Mouse (Mus musculus): ENCODE measurements at regions not wholly inside any gene's neighbourhood (a gene's known extent, or its start where the extent isn't known, plus 50 kb on each side); places are given as distances from the start of the nearest gene placed in this dataset.

DNA sequence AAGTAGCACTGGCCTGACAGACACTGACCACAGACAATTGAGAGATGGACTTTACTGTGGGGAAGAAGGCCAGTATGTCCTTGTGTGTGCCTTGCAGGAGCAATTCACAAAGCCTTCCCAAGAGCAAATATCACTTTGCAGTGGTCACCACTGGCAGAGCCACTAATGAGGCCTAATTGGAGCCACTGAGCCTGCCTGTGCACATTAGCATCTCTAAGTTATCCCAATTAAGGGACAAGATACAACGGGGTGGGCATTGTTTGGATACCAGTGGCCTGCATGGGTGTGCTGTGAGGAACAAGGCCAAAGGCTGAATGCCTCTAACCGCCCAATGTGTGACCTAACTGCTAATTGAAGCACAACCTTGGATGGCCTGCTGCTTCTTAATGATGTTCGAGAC is 433.4 kb upstream of the Ptbp2 start:
- H3K4me1 ChIP-seq (replicated peaks; ENCODE audit: control insufficient read depth, insufficient read depth, low read length) = no peaks in the 10 kb centered on the region
- H3K9me3 ChIP-seq (ENCODE audit: control insufficient read depth, low read length) = no peaks in the 10 kb centered on the region
- no peaks in the 10 kb centered on the region for H3K27me3 ChIP-seq (replicated peaks; ENCODE audit: control insufficient read depth, insufficient read depth, low read length)
- no peaks in the 10 kb centered on the region for H3K36me3 ChIP-seq (ENCODE audit: control insufficient read depth, insufficient read depth, low read length)
- no peak overlapping the region for H3K4me3 ChIP-seq (ENCODE audit: low read depth, low read length)
- 69% methylated on average over 3 of the region's 3 CpGs for WGBS
- no peak overlapping the region for H3K27ac ChIP-seq (ENCODE audit: low read depth)
- no peak overlapping the region for H3K9ac ChIP-seq (ENCODE audit: low read length)
- H3K4me2 ChIP-seq (ENCODE audit: low read length) = no peak overlapping the region
- no peak for ATAC-seq (replicated peaks; ENCODE audit: low FRiP score, low TSS enrichment, low read depth)
- no peak for DNase-seq (ENCODE audit: low spot score)

DNA sequence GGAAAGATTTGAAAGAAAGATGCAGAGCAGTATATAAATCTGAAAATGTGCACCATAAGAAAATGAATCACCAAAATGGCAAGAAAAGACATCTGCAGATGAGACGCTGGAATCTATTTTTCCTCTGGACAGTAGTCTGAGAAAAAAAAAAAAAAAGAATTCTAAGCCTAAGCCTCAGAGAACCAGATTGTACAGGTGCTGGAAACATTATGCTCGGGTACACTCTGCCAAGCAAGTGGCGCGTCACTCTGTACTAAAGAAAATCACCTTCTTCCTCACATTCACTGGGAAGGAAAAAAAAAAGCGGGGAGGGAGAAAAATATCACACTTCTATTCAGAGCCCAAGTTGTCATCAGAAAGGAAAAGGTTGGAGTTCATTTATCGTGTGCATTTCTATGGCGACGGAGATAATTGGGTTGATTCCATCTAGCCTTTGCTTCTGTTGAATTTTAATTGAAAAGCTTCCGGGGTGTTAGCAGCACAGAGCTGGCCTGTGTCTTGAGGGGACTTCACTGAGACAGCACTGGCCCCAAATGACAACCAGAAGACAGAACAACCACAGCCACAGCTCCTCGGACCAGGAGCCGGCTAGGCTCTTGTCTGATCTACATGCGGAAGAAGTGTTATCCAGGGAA is 430.5 kb upstream of the Ptbp2 start:
- no peak for DNase-seq (ENCODE audit: low spot score)
- Histone ChIP-seq H3K4me2 (ENCODE audit: low read length) (no peak overlapping the region), H3K4me3 (ENCODE audit: low read depth, low read length) (no peak overlapping the region), H3K27ac (ENCODE audit: low read depth) (no peak overlapping the region), H3K9ac (ENCODE audit: low read length) (no peak overlapping the region), H3K4me1 (replicated peaks; ENCODE audit: control insufficient read depth, insufficient read depth, low read length) (no peaks in the 10 kb centered on the region), H3K36me3 (ENCODE audit: control insufficient read depth, insufficient read depth, low read length) (no peaks in the 10 kb centered on the region), H3K27me3 (replicated peaks; ENCODE audit: control insufficient read depth, insufficient read depth, low read length) (no peaks in the 10 kb centered on the region), H3K9me3 (ENCODE audit: control insufficient read depth, low read length) (no peaks in the 10 kb centered on the region)
- ATAC-seq (replicated peaks; ENCODE audit: low FRiP score, low TSS enrichment, low read depth) = no peak
- 82% methylated on average over 12 of the region's 12 CpGs for WGBS

DNA sequence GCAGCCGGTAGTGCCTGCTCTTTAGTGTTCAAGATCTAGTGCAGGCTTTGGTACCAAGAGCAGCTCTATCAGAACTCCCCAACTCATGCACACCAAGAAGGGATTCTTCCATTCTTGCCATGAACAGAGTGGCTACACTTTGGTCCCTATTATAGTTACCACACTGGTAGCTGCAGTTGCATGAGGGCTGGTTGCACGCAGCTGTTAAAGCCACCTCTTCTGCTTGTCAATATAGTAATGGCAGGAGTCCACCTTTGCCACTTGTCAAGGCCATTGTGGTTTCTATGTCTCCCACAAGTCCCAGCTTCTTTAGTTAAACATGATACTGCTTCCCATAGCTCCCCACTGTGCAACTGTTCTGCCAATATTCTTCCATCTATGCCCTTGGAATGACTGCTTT is 415.1 kb upstream of the Ptbp2 start:
- Histone ChIP-seq H3K4me3 (ENCODE audit: low read depth, low read length) (no peak overlapping the region), H3K4me2 (ENCODE audit: low read length) (no peak overlapping the region), H3K9ac (ENCODE audit: low read length) (no peak overlapping the region), H3K27me3 (replicated peaks; ENCODE audit: control insufficient read depth, insufficient read depth, low read length) (no peaks in the 10 kb centered on the region), H3K27ac (ENCODE audit: low read depth) (no peak overlapping the region), H3K4me1 (replicated peaks; ENCODE audit: control insufficient read depth, insufficient read depth, low read length) (no peaks in the 10 kb centered on the region), H3K36me3 (ENCODE audit: control insufficient read depth, insufficient read depth, low read length) (no peaks in the 10 kb centered on the region), H3K9me3 (ENCODE audit: control insufficient read depth, low read length) (no peaks in the 10 kb centered on the region)
- WGBS = 92% methylated on average over 2 of the region's 2 CpGs
- no peak for ATAC-seq (replicated peaks; ENCODE audit: low FRiP score, low TSS enrichment, low read depth)
- DNase-seq (ENCODE audit: low spot score) = no peak

DNA sequence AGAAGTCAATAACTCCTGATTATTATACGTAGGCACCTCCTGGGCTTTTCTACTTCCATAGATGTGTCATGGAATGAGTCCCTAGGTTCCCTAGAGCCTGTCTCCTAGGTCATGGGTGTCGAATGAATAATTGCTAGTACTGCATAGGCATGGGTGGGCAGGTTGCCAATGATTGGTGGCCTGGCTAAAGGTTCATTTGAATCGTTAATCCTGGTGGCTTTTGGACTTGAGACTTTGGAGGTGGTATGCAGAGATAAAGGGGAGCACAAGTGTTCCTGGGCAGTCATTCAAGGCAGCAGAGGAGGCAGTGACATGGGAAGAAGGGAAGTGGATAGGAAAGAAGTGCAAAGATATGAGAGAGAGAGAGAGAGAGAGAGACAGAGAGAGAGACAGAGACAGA is 410.2 kb upstream of the Ptbp2 start:
- 67% methylated on average over 3 of the region's 3 CpGs for WGBS
- Histone ChIP-seq H3K4me1 (replicated peaks; ENCODE audit: control insufficient read depth, insufficient read depth, low read length) (no peaks in the 10 kb centered on the region), H3K4me2 (ENCODE audit: low read length) (no peak overlapping the region), H3K4me3 (ENCODE audit: low read depth, low read length) (no peak overlapping the region), H3K9ac (ENCODE audit: low read length) (no peak overlapping the region), H3K27me3 (replicated peaks; ENCODE audit: control insufficient read depth, insufficient read depth, low read length) (no peaks in the 10 kb centered on the region), H3K9me3 (ENCODE audit: control insufficient read depth, low read length) (no peaks in the 10 kb centered on the region), H3K36me3 (ENCODE audit: control insufficient read depth, insufficient read depth, low read length) (no peaks in the 10 kb centered on the region), H3K27ac (ENCODE audit: low read depth) (no peak overlapping the region)
- DNase-seq (ENCODE audit: low spot score) (no peak), ATAC-seq (replicated peaks; ENCODE audit: low FRiP score, low TSS enrichment, low read depth) (no peak)

DNA sequence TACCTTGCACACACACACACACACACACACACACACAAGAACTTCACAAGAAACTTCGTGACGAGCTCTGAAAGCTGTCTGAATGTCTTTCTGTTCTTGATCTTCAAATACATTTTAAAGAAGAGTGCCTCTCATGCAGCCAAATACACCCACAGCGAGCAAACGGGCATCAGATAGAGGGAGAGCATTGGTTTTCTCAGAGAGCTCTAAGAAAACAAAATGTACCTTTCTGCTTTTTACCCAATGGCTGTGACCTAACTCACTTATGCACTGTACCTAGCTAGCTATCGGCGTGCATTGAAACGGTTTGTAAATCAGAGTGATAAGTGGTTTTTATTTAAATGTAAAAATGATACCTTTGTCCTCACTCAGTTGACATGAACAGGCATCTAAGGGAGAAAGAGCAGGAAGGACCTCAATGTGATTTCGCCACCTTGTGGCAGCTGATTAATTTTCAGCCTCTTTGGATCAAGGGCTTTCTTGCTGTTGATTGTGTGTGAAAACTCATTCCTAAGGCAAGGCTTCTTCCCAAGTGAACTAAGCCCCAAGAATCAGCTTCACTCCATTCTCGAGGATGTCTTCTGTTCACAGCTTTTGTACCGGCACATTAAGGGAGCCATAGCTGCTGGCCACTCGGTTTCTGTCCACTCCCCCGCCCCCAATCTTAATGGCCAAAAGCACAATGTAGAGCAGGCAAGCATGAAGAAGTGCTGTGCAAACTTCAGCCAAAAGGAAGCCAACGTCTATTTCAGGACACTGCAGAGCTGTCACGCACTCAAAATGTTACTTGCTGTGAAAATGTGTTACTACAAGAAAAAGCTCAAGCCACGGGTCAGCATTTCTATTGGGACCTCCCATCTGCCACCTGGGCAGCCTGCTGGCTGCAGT is 408.4 kb upstream of the Ptbp2 start:
- WGBS = 48% methylated on average over 15 of the region's 15 CpGs
- ATAC-seq (replicated peaks; ENCODE audit: low FRiP score, low TSS enrichment, low read depth) = no peak; the same call in 1 of the 2 replicates

DNA sequence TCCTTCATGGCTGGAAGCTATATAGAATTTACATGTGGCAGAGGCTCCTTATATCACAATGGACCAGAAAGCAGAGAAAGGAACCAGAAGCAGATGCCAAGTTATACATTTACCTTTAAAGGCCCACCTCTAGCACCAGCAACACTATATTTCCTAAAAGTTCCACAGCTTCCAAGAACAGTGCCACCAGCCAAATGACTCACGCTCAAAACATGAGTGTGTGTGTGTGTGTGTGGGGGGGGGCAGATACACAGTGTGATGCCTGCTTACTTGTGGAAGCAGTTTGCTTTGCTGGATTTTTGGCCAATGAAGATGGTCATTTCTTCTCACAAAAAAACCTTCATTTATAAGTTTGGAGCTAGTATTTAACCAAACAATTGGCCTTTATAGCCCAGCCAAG is 405.3 kb upstream of the Ptbp2 start:
- H3K4me1 ChIP-seq (replicated peaks; ENCODE audit: control insufficient read depth, insufficient read depth, low read length) = no peaks in the 10 kb centered on the region
- no peak overlapping the region for H3K4me2 ChIP-seq (ENCODE audit: low read length)
- no peaks in the 10 kb centered on the region for H3K27me3 ChIP-seq (replicated peaks; ENCODE audit: control insufficient read depth, insufficient read depth, low read length)
- H3K9me3 ChIP-seq (ENCODE audit: control insufficient read depth, low read length) = no peaks in the 10 kb centered on the region
- H3K9ac ChIP-seq (ENCODE audit: low read length) = no peak overlapping the region
- WGBS = 95% methylated on average over 1 of the region's 1 CpGs
- DNase-seq (ENCODE audit: low spot score) (no peak), ATAC-seq (replicated peaks; ENCODE audit: low FRiP score, low TSS enrichment, low read depth) (no peak)
- no peak overlapping the region for H3K27ac ChIP-seq (ENCODE audit: low read depth)
- no peak overlapping the region for H3K4me3 ChIP-seq (ENCODE audit: low read depth, low read length)
- H3K36me3 ChIP-seq (ENCODE audit: control insufficient read depth, insufficient read depth, low read length) = no peaks in the 10 kb centered on the region

More for the DNA sequence above, 408.4 kb upstream of the Ptbp2 start:
- Histone ChIP-seq H3K4me2 (ENCODE audit: low read length) (no peak overlapping the region), H3K4me3 (ENCODE audit: low read depth, low read length) (no peak overlapping the region), H3K4me1 (replicated peaks; ENCODE audit: control insufficient read depth, insufficient read depth, low read length) (no peaks in the 10 kb centered on the region), H3K9me3 (ENCODE audit: control insufficient read depth, low read length) (no peaks in the 10 kb centered on the region), H3K27me3 (replicated peaks; ENCODE audit: control insufficient read depth, insufficient read depth, low read length) (no peaks in the 10 kb centered on the region), H3K27ac (ENCODE audit: low read depth) (no peak overlapping the region), H3K9ac (ENCODE audit: low read length) (no peak overlapping the region), H3K36me3 (ENCODE audit: control insufficient read depth, insufficient read depth, low read length) (no peaks in the 10 kb centered on the region)
- peak; percentile 59 for DNase-seq (ENCODE audit: low spot score)

DNA sequence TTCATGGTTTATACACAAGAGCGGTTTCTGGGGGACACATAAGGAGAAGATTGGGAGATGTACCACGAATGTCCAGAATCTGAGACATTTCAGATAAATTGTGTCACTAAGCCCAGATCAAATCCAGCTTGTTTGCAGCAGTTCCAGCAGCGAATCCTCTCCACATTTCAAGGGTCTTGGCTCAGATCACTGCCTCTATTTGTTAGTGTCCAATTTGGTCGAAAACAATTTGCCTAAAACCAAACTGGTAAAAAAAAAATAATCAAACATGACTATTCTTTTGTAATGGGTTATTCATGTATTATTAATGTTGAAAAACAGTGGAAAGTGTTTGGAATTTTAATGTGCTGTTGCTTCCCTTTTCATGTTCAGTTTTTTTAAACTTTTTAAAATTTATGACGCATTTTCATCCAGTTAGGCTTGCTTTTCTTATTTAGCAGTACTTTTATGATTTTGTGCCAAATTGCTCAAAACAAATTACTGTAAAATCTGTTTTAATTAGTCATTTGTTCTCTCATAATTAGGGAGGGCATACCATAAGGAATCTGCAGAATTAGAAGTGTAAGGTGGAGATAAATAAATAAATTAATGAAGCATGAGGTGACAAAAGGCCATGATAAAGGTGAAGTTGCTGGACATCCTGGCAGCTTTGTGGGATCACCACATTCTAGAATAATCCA is 396.8 kb upstream of the Ptbp2 start:
- no peak overlapping the region for H3K4me2 ChIP-seq (ENCODE audit: low read length)
- H3K27ac ChIP-seq (ENCODE audit: low read depth) = no peak overlapping the region
- no peaks in the 10 kb centered on the region for H3K4me1 ChIP-seq (replicated peaks; ENCODE audit: control insufficient read depth, insufficient read depth, low read length)
- no peak for DNase-seq (ENCODE audit: low spot score)
- WGBS = 82% methylated on average over 5 of the region's 5 CpGs
- no peaks in the 10 kb centered on the region for H3K27me3 ChIP-seq (replicated peaks; ENCODE audit: control insufficient read depth, insufficient read depth, low read length)
- ATAC-seq (replicated peaks; ENCODE audit: low FRiP score, low TSS enrichment, low read depth) = no peak
- no peaks in the 10 kb centered on the region for H3K36me3 ChIP-seq (ENCODE audit: control insufficient read depth, insufficient read depth, low read length)
- no peaks in the 10 kb centered on the region for H3K9me3 ChIP-seq (ENCODE audit: control insufficient read depth, low read length)
- no peak overlapping the region for H3K9ac ChIP-seq (ENCODE audit: low read length)
- no peak overlapping the region for H3K4me3 ChIP-seq (ENCODE audit: low read depth, low read length)

DNA sequence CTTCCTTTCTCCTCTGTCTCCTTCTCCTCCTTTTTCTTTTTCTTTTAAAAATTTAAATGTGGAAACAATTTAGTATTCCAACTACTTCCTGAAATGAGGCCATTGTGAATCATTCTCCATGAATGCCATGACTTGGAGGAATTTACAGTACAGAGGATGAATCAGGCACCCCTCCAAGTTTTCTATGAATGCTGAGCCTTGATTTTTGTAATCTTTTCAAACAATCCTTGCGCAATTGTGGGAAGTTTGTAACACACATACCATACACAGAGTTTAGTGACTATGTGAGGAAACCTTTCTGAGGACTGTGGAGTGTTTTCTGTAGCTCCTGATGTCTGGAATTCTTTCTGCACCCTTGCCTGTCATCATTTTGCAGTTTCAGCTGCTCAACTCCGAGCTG is 391.4 kb upstream of the Ptbp2 start:
- H3K27ac ChIP-seq (ENCODE audit: low read depth) = no peak overlapping the region
- ATAC-seq (replicated peaks; ENCODE audit: low FRiP score, low TSS enrichment, low read depth) = no peak

More for the DNA sequence above, 391.4 kb upstream of the Ptbp2 start:
- Histone ChIP-seq H3K4me3 (ENCODE audit: low read depth, low read length) (no peak overlapping the region), H3K4me1 (replicated peaks; ENCODE audit: control insufficient read depth, insufficient read depth, low read length) (no peaks in the 10 kb centered on the region; the same call in 1 of the 2 replicates), H3K36me3 (ENCODE audit: control insufficient read depth, insufficient read depth, low read length) (no peaks in the 10 kb centered on the region), H3K9me3 (ENCODE audit: control insufficient read depth, low read length) (no peaks in the 10 kb centered on the region), H3K27me3 (replicated peaks; ENCODE audit: control insufficient read depth, insufficient read depth, low read length) (no peaks in the 10 kb centered on the region), H3K4me2 (ENCODE audit: low read length) (no peak overlapping the region), H3K9ac (ENCODE audit: low read length) (no peak overlapping the region)
- WGBS = 41% methylated on average over 2 of the region's 2 CpGs
- no peak for DNase-seq (ENCODE audit: low spot score)

Measured in intestine, embryonic 14.5 days (tissue).